Mouse (Mus musculus) gastrocnemius, adult 18-20 months (tissue): ENCODE results near the gene Ddr1. TPM values are rescaled to one million over a fixed set of nuclear protein-coding genes. Genes with fewer than 3 reads are reported as not detected.
A peak's percentile ranks its signal among the peaks of the same experiment; 100 is the strongest.

Source experiments
- DNase-seq: peaks from one replicate; pipeline ENCODE4 v3.0.0; 2021; ENCODE audit warnings: low spot score
- total RNA-seq, 2 experiments: library from RNA; stranded (reverse); gene quantifications; 2 replicates each; pipeline ENCODE4 v1.2.3; 2021

The Ddr1 gene
- total RNA-seq, 2 experiments from 2014 or later = 12.4 to 17.1 TPM

GRCm38 (mm10) chr17:35696691-35697090, 7.7 kb downstream of the Ddr1 start:
- no peak for DNase-seq

GRCm38 (mm10) chr17:35695289-35695688, 9.1 kb downstream of the Ddr1 start:
- DNase-seq = no peak

- no peak for DNase-seq
These were observed 10.5 kb downstream of the Ddr1 start for GRCm38 (mm10) chr17:35693906-35694305.

GRCm38 (mm10) chr17:35692368-35692767, 12.1 kb downstream of the Ddr1 start:
- no peak for DNase-seq

- no peak for DNase-seq
These were observed 12.6 kb downstream of the Ddr1 start for GRCm38 (mm10) chr17:35691811-35692210.

GRCm38 (mm10) chr17:35689936-35690645, 14.3 kb downstream of the Ddr1 start:
- no peak for DNase-seq

- no peak for DNase-seq
These were observed 15.9 kb downstream of the Ddr1 start for GRCm38 (mm10) chr17:35688347-35689175.

- DNase-seq = no peak
These were observed 19.4 kb downstream of the Ddr1 start for GRCm38 (mm10) chr17:35685061-35685460.

GRCm38 (mm10) chr17:35681986-35682385, 22.4 kb downstream of the Ddr1 start:
- DNase-seq = no peak

- DNase-seq = no peak
These were observed 23.8 kb downstream of the Ddr1 start for GRCm38 (mm10) chr17:35680591-35680990.

GRCm38 (mm10) chr17:35673416-35674035, 30.9 kb downstream of the Ddr1 start, which contains the start of gene Gtf2h4:
Gene Gtf2h4, minus strand, starts transcription at chr17:35673739.
- DNase-seq = peak; percentile 96

- no peak for DNase-seq
These were observed 31.9 kb downstream of the Ddr1 start for GRCm38 (mm10) chr17:35672527-35672926.

GRCm38 (mm10) chr17:35671846-35672245, 32.6 kb downstream of the Ddr1 start:
- DNase-seq = no peak

- DNase-seq = no peak
These were observed 34.7 kb downstream of the Ddr1 start for GRCm38 (mm10) chr17:35669731-35670130.

- DNase-seq = peak; percentile 95
These were observed 36.9 kb downstream of the Ddr1 start, which contains the start of gene Vars2 for GRCm38 (mm10) chr17:35667334-35668065. Gene Vars2, minus strand, starts transcription at chr17:35667592.

- no peak for DNase-seq
These were observed 37.6 kb downstream of the Ddr1 start for GRCm38 (mm10) chr17:35666851-35667256.

- DNase-seq = no peak
These were observed 38.4 kb downstream of the Ddr1 start for GRCm38 (mm10) chr17:35665957-35666515.

- no peak for DNase-seq
These were observed 51.3 kb downstream of the Ddr1 start for GRCm38 (mm10) chr17:35653086-35653485.

- DNase-seq = no peak
These were observed 55.0 kb downstream of the Ddr1 start for GRCm38 (mm10) chr17:35649429-35649828.

GRCm38 (mm10) chr17:35643609-35644236, 60.7 kb downstream of the Ddr1 start, which contains the start of gene Mucl3:
Gene Mucl3, minus strand, starts transcription at chr17:35643695.
- no peak for DNase-seq
